ENCODE assay signal across 9 mouse cellular contexts in genomic region chr11:75487496-75487895, GRCm38 (mm10). TPM values are rescaled to one million over a fixed set of nuclear protein-coding genes. Genes with fewer than 3 reads are reported as not detected.
DNase-seq lines count a peak whose midpoint lies in the region; ATAC-seq and TF ChIP-seq lines count a peak whose summit lies in the region.
"Had no signal": no experiment of that assay in that cellular context is flagged by ENCODE, and none has a peak within 500 bp of the region (broad histone marks: within the 10 kb centered on the region; RNA-seq: fewer than 3 reads in every experiment).

No protein-coding gene starts in this region.

- H3K4me3 ChIP-seq in kidney, embryonic 16.5 days (ENCODE audit: low read length): peak overlapping the region; percentile 100
- H3K4me3 ChIP-seq in bone marrow, adult 2 months (replicated peaks; ENCODE audit: control insufficient read depth, low read depth, low read length): peak overlapping the region; percentile 71
- peak overlapping the region; percentile 90 for H3K4me3 ChIP-seq in hindbrain, embryonic 15.5 days
- peak overlapping the region; percentile 84 for H3K4me3 ChIP-seq in midbrain, embryonic 16.5 days (ENCODE audit: low read depth, low read length)

- no peak for TF ChIP-seq CTCF in bone marrow, adult 2 months (IDR thresholded peaks at IDR 0.05; ENCODE audit: control insufficient read depth, insufficient read depth, low read length)

- no peak for ATAC-seq in kidney, embryonic 16.5 days (ENCODE audit: low FRiP score, low TSS enrichment)
- ATAC-seq in hindbrain, embryonic 15.5 days (ENCODE audit: low FRiP score, low read depth): no peak
- no peak for ATAC-seq in midbrain, embryonic 16.5 days

- H3K27ac ChIP-seq in kidney, embryonic 16.5 days (ENCODE audit: low read length): no peak overlapping the region
- no peak overlapping the region for H3K27ac ChIP-seq in bone marrow, adult 2 months (ENCODE audit: control insufficient read depth, insufficient read depth, low read depth, low read length, poor library complexity)
- H3K27ac ChIP-seq in hindbrain, embryonic 15.5 days (replicated peaks): peak overlapping the region; percentile 79; the same call in 1 of the 2 replicates
- no peak overlapping the region; the same call in 1 of the 2 replicates for H3K27ac ChIP-seq in midbrain, embryonic 16.5 days (ENCODE audit: low read length)

- peaks cover 12% of the 10 kb centered on the region for H3K4me1 ChIP-seq in kidney, embryonic 16.5 days (ENCODE audit: insufficient read depth, low read length)
- peaks cover 4% of the 10 kb centered on the region for H3K4me1 ChIP-seq in bone marrow, adult 2 months (ENCODE audit: control insufficient read depth, insufficient read depth, low read length)
- peaks cover 13% of the 10 kb centered on the region for H3K4me1 ChIP-seq in hindbrain, embryonic 15.5 days (replicated peaks)
- H3K4me1 ChIP-seq in midbrain, embryonic 16.5 days (ENCODE audit: control insufficient read depth, insufficient read depth, low read length): peaks cover 15% of the 10 kb centered on the region

- H3K9ac ChIP-seq in kidney, embryonic 16.5 days (replicated peaks; ENCODE audit: low read length): peak overlapping the region; percentile 100
- H3K9ac ChIP-seq in hindbrain, embryonic 15.5 days: peak overlapping the region; percentile 78
- H3K9ac ChIP-seq in midbrain, embryonic 16.5 days (ENCODE audit: low read depth, low read length): peak overlapping the region; percentile 99

- peaks cover 35% of the 10 kb centered on the region for H3K36me3 ChIP-seq in kidney, embryonic 16.5 days (ENCODE audit: insufficient read depth, low read length)
- peaks cover 33% of the 10 kb centered on the region for H3K36me3 ChIP-seq in hindbrain, embryonic 15.5 days
- peaks cover 24% of the 10 kb centered on the region for H3K36me3 ChIP-seq in midbrain, embryonic 16.5 days (ENCODE audit: control insufficient read depth, insufficient read depth, low read length)

- H3K27me3 ChIP-seq in kidney, embryonic 16.5 days (ENCODE audit: insufficient read depth, low read length): no peaks in the 10 kb centered on the region
- H3K27me3 ChIP-seq in hindbrain, embryonic 15.5 days: no peaks in the 10 kb centered on the region; the same call in 1 of the 2 replicates
- H3K27me3 ChIP-seq in midbrain, embryonic 16.5 days (ENCODE audit: control insufficient read depth, insufficient read depth, low read depth, low read length): no peaks in the 10 kb centered on the region

- no peaks in the 10 kb centered on the region for H3K9me3 ChIP-seq in kidney, embryonic 16.5 days (ENCODE audit: low read length)
- no peaks in the 10 kb centered on the region for H3K9me3 ChIP-seq in hindbrain, embryonic 15.5 days
- H3K9me3 ChIP-seq in midbrain, embryonic 16.5 days (replicated peaks; ENCODE audit: control insufficient read depth, low read length, poor library complexity, severe bottlenecking): no peaks in the 10 kb centered on the region

- no peak for DNase-seq in kidney, postnatal 14 days
- no peak for DNase-seq in T-cell, adult 2 months (ENCODE audit: low spot score)
- DNase-seq in urinary bladder, adult 18-20 months (ENCODE audit: low spot score in 2 of 2): no peak
- DNase-seq in embryo, embryonic 10.5 days (ENCODE audit: low spot score): no peak
- DNase-seq: adrenal gland, postnatal 25 days had no signal

- no peak for TF ChIP-seq POLR2A in bone marrow, adult 2 months (IDR thresholded peaks at IDR 0.05; ENCODE audit: borderline replicate concordance, control insufficient read depth, low read depth, low read length)

- H3K4me2 ChIP-seq in kidney, embryonic 16.5 days (replicated peaks; ENCODE audit: low read depth, low read length): peak overlapping the region; percentile 99
- H3K4me2 ChIP-seq in hindbrain, embryonic 15.5 days: peak overlapping the region; percentile 94
- peak overlapping the region; percentile 98 for H3K4me2 ChIP-seq in midbrain, embryonic 16.5 days (ENCODE audit: low read length)

- 28% methylated on average over 6 of the region's 6 CpGs for WGBS in kidney, embryonic 16.5 days
- 24% methylated on average over 6 of the region's 6 CpGs for WGBS in bone marrow, adult 2 months
- WGBS in hindbrain, embryonic 15.5 days: 54% methylated on average over 6 of the region's 6 CpGs
- WGBS in midbrain, embryonic 16.5 days: 44% methylated on average over 6 of the region's 6 CpGs

RNA-seq across cellular contexts. Expression of gene Prpf8, which starts 0.9 kb away (rescaled TPM):
- 64.0 and 66.2 TPM in 2 replicates for polyA plus RNA-seq in kidney, embryonic 16.5 days (2015; fragmentation: Nextera tagmentation; extraction: Ambion mirVana)
- polyA plus RNA-seq in bone marrow, adult 2 months (2011; ENCODE audit: insufficient read depth, insufficient read length, low replicate concordance, missing spikeins): 18.5 and 35.4 TPM in 2 replicates
- polyA plus RNA-seq in hindbrain, embryonic 15.5 days (2015; fragmentation: Nextera tagmentation; extraction: Ambion mirVana): 51.2 and 54.6 TPM in 2 replicates
- 42.9 and 47.6 TPM in 2 replicates for polyA plus RNA-seq in midbrain, embryonic 16.5 days (2015; fragmentation: Nextera tagmentation; extraction: Ambion mirVana)

RNA-seq across cellular contexts. Expression of gene Rilp, which starts 22.4 kb away (rescaled TPM):
- 1.7 and 2.0 TPM in 2 replicates for polyA plus RNA-seq in kidney, embryonic 16.5 days (2015; fragmentation: Nextera tagmentation; extraction: Ambion mirVana)
- 1.3 and 3.2 TPM in 2 replicates for polyA plus RNA-seq in bone marrow, adult 2 months (2011; ENCODE audit: insufficient read depth, insufficient read length, low replicate concordance, missing spikeins)
- 2.7 and 3.1 TPM in 2 replicates for polyA plus RNA-seq in hindbrain, embryonic 15.5 days (2015; fragmentation: Nextera tagmentation; extraction: Ambion mirVana)
- polyA plus RNA-seq in midbrain, embryonic 16.5 days (2015; fragmentation: Nextera tagmentation; extraction: Ambion mirVana): 2.8 and 2.9 TPM in 2 replicates

RNA-seq across cellular contexts. Expression of gene Scarf1, which starts 25.8 kb away (rescaled TPM):
- 19.2 and 19.5 TPM in 2 replicates for polyA plus RNA-seq in kidney, embryonic 16.5 days (2015; fragmentation: Nextera tagmentation; extraction: Ambion mirVana)
- polyA plus RNA-seq in bone marrow, adult 2 months (2011; ENCODE audit: insufficient read depth, insufficient read length, low replicate concordance, missing spikeins): 3.9 and 8.4 TPM in 2 replicates
- polyA plus RNA-seq in hindbrain, embryonic 15.5 days (2015; fragmentation: Nextera tagmentation; extraction: Ambion mirVana): 4.0 and 4.5 TPM in 2 replicates
- 3.4 and 4.3 TPM in 2 replicates for polyA plus RNA-seq in midbrain, embryonic 16.5 days (2015; fragmentation: Nextera tagmentation; extraction: Ambion mirVana)

RNA-seq across cellular contexts. Expression of gene Tlcd2, which starts 26.0 kb away (rescaled TPM):
- polyA plus RNA-seq in kidney, embryonic 16.5 days (2015; fragmentation: Nextera tagmentation; extraction: Ambion mirVana): 26.8 and 27.1 TPM in 2 replicates
- 1.2 and 5.0 TPM in 2 replicates for polyA plus RNA-seq in bone marrow, adult 2 months (2011; ENCODE audit: insufficient read depth, insufficient read length, low replicate concordance, missing spikeins)
- polyA plus RNA-seq in hindbrain, embryonic 15.5 days (2015; fragmentation: Nextera tagmentation; extraction: Ambion mirVana): 2.8 and 3.1 TPM in 2 replicates
- 1.9 TPM in 2 replicates for polyA plus RNA-seq in midbrain, embryonic 16.5 days (2015; fragmentation: Nextera tagmentation; extraction: Ambion mirVana)

RNA-seq across cellular contexts. Expression of gene Wdr81, which starts 33.0 kb away (rescaled TPM):
- 7.2 and 7.3 TPM in 2 replicates for polyA plus RNA-seq in kidney, embryonic 16.5 days (2015; fragmentation: Nextera tagmentation; extraction: Ambion mirVana)
- polyA plus RNA-seq in bone marrow, adult 2 months (2011; ENCODE audit: insufficient read depth, insufficient read length, low replicate concordance, missing spikeins): 21.0 and 33.5 TPM in 2 replicates
- polyA plus RNA-seq in hindbrain, embryonic 15.5 days (2015; fragmentation: Nextera tagmentation; extraction: Ambion mirVana): 7.6 and 7.9 TPM in 2 replicates
- 7.4 and 7.6 TPM in 2 replicates for polyA plus RNA-seq in midbrain, embryonic 16.5 days (2015; fragmentation: Nextera tagmentation; extraction: Ambion mirVana)
